Mouse (Mus musculus) lung, postnatal 0 days (tissue): ENCODE measurements around the gene Phyhipl. TPM values are rescaled to one million over a fixed set of nuclear protein-coding genes. Genes with fewer than 3 reads are reported as not detected.
A peak's percentile ranks its signal among the peaks of the same experiment; 100 is the strongest.

Experiments used
- ATAC-seq: fragments of 200-750 bp; cut with Nextera tagmentation; 2 replicates; pipeline ENCODE4 v1.8.0; 2017; ENCODE audit warnings: moderate library complexity
- DNase-seq: peaks from one replicate; pipeline ENCODE4 v3.0.0-alpha.2; 2016; ENCODE audit warnings: low spot score
- H3K27ac ChIP-seq: fragments of 300-500 bp; sonication (generic); 2 replicates; pipeline ENCODE4 v1.5.1; 2014; ENCODE audit warnings: antibody characterized with exemption, mild to moderate bottlenecking, low read length, mixed read lengths
- H3K27me3 ChIP-seq: fragments of 300-500 bp; sonication (generic); replicated peaks from 2 replicates; pipeline ENCODE4 v1.6.1; 2014; ENCODE audit warnings: low read length, mixed read lengths; ENCODE audit not compliant: insufficient read depth
- H3K36me3 ChIP-seq: fragments of 300-500 bp; sonication (generic); 2 replicates; pipeline ENCODE4 v1.6.1; 2014; ENCODE audit warnings: low read length, mixed read lengths; ENCODE audit not compliant: insufficient read depth
- H3K4me1 ChIP-seq: fragments of 300-500 bp; sonication (generic); 2 replicates; pipeline ENCODE4 v1.6.1; 2014; ENCODE audit warnings: antibody characterized with exemption, low read depth, low read length, mixed read lengths; ENCODE audit not compliant: insufficient read depth
- H3K4me2 ChIP-seq: fragments of 300-500 bp; sonication (generic); replicated peaks from 2 replicates; pipeline ENCODE4 v1.6.1; 2014; ENCODE audit warnings: low read depth, mild to moderate bottlenecking, low read length, moderate library complexity, mixed read lengths
- H3K4me3 ChIP-seq: fragments of 300-500 bp; sonication (generic); 2 replicates; pipeline ENCODE4 v1.5.1; 2014; ENCODE audit warnings: low read depth, low read length
- H3K9ac ChIP-seq: fragments of 300-500 bp; sonication (generic); replicated peaks from 2 replicates; pipeline ENCODE4 v1.6.1; 2014; ENCODE audit warnings: low read depth, mild to moderate bottlenecking
- H3K9me3 ChIP-seq: fragments of 300-500 bp; sonication (generic); 2 replicates; pipeline ENCODE4 v1.6.1; 2016; ENCODE audit warnings: low read length, mixed read lengths
- CTCF ChIP-seq: IDR thresholded peaks from 2 replicates; pipeline ENCODE4 v1.5.1; 2016; ENCODE audit warnings: antibody characterized with exemption, mild to moderate bottlenecking
- EP300 ChIP-seq: IDR thresholded peaks from 2 replicates; pipeline ENCODE4 v1.6.1; 2016; ENCODE audit warnings: antibody characterized with exemption, mild to moderate bottlenecking, control low read depth
- WGBS: fragments of 180-500 bp; shearing (Covaris S2); extraction: QIAGEN DNeasy Blood & Tissue Kit; methylation state at CpG from one replicate; pipeline ENCODE4 v1.1.7; 2014; 5-methylcytosine and 5-hydroxymethylcytosine counted together
- polyA plus RNA-seq: library from polyadenylated mRNA; unstranded; fragments of >200 nt; fragmentation: Nextera tagmentation; extraction: Ambion mirVana; gene quantifications from 2 replicates; pipeline ENCODE4 v1.2.1, GENCODE M21; 2015

Phyhipl gene
- polyA plus RNA-seq, 1 experiment from 2014 or later, result 0.75 TPM

GRCm38 (mm10) chr10:70516661-70517060 is 139.1 kb downstream of the Phyhipl start:
- 83% methylated on average over 8 of the region's 8 CpGs for WGBS
- Histone ChIP-seq H3K27ac (no peak overlapping the region), H3K4me3 (no peak overlapping the region), H3K4me1 (peaks cover 18% of the 10 kb centered on the region), H3K27me3 (no peaks in the 10 kb centered on the region), H3K9me3 (no peaks in the 10 kb centered on the region), H3K36me3 (no peaks in the 10 kb centered on the region), H3K9ac (no peak overlapping the region), H3K4me2 (no peak overlapping the region)
- ATAC-seq (no peak), DNase-seq (no peak)
- TF ChIP-seq EP300, result no peak
- no peak for TF ChIP-seq CTCF

DNA sequence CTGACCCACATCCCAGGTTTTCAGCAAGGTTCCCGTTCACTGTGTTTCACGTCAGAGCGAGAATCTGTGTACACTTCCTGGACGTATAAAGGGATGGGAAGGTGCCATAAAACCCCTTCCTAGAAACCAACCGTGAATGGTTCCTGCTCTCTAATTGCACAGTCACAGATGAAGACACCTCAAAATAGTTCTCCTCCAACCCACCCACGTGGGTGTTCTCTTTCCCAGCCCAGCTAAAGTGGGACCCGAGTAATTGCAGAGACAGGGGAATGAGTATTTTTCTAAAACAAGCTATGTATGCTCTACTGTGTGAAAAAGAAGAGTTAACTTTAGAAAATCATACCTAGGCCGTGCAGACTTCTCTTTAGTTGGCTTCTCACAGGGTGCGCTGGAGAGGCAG is 140.9 kb downstream of the Phyhipl start:
- 81% methylated on average over 9 of the region's 9 CpGs for WGBS
- H3K27ac ChIP-seq, result no peak overlapping the region
- no peak overlapping the region for H3K4me2 ChIP-seq
- ATAC-seq (no peak), DNase-seq (no peak)
- no peak overlapping the region for H3K4me3 ChIP-seq
- peaks cover 2% of the 10 kb centered on the region; the same call in 1 of the 2 replicates for H3K4me1 ChIP-seq
- TF ChIP-seq EP300, result no peak
- no peaks in the 10 kb centered on the region for H3K27me3 ChIP-seq
- H3K9me3 ChIP-seq, result no peaks in the 10 kb centered on the region
- H3K36me3 ChIP-seq, result no peaks in the 10 kb centered on the region
- H3K9ac ChIP-seq, result no peak overlapping the region

GRCm38 (mm10) chr10:70507880-70508279 is 147.9 kb downstream of the Phyhipl start:
- DNase-seq (no peak), ATAC-seq (no peak)
- no peaks in the 10 kb centered on the region for H3K36me3 ChIP-seq
- no peaks in the 10 kb centered on the region for H3K27me3 ChIP-seq
- H3K4me1 ChIP-seq, result no peaks in the 10 kb centered on the region
- WGBS, result 95% methylated on average over 3 of the region's 3 CpGs
- no peak overlapping the region for H3K9ac ChIP-seq
- no peaks in the 10 kb centered on the region for H3K9me3 ChIP-seq
- no peak overlapping the region for H3K4me3 ChIP-seq
- TF ChIP-seq CTCF (peak; percentile 34), EP300 (no peak)
- no peak overlapping the region for H3K4me2 ChIP-seq
- no peak overlapping the region for H3K27ac ChIP-seq

Other genes with a start within 250 kb of the Phyhipl start
- gene Fam13c, start 215.5 kb downstream of the Phyhipl start, polyA plus RNA-seq, result 6.8 and 7.5 TPM in 2 replicates